Mouse (Mus musculus): Measurements from ENCODE around the gene Slc30a6. TPM values are rescaled to one million over a fixed set of nuclear protein-coding genes. Genes with fewer than 3 reads are reported as not detected.

The Slc30a6 gene
- 38.4 and 39.2 TPM in 2 replicates for polyA plus RNA-seq (2016; fragmentation: Nextera tagmentation; extraction: Ambion mirVana)

DNA sequence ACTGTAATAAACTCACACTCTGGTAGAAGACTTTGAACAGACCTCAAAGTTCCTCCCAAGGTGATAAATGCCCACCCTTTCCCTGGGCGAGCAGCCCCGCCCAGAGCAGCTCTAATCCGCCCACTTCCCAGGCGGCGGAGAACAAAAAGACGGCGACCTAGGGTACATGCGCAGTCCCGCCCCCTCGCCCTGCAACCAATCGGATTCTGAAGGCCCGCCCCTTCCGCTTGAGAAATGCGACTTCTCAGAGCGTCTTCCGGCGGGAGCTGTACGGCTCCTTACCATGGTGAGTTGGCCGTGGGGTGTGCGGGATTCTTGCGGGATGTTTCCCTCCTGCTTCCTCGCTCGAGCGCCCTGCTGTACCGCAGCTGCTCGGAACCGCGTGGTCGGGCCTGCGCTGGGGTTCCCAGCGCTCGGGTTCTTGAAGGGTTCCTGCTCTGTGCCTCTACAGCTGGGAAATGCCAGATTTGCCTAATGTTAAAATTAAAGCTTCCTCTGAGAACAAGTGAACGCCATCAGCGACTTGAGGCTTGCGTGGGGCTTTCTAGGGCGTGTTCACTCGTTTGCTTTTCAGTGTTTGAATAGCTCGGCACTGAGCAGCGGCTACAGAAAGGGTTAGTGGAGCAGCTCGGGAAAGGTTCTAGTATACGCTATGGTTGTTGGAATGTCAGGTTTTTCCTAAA, at the start of gene Slc30a6:
Gene Slc30a6 (plus strand): TSS at position 226 of the 683 bp plus-strand sequence.
- peak; percentile 98 for DNase-seq (ENCODE audit: low spot score)
- WGBS: under 1% methylated on average over 41 of the region's 41 CpGs
- Histone ChIP-seq H3K4me1 (peaks cover 9% of the 10 kb centered on the region), H3K36me3 (0 out of 2 replicates have a peak, but pooled peaks cover 2% of the 10 kb centered on the region), H3K27me3 (ENCODE audit: low read depth, poor library complexity, severe bottlenecking) (no peaks in the 10 kb centered on the region), H3K9me3 (replicated peaks) (no peaks in the 10 kb centered on the region), H3K4me3 (peak within 1 kb of the TSS; percentile 91), H3K27ac (peak within 1 kb of the TSS; percentile 88)

DNA sequence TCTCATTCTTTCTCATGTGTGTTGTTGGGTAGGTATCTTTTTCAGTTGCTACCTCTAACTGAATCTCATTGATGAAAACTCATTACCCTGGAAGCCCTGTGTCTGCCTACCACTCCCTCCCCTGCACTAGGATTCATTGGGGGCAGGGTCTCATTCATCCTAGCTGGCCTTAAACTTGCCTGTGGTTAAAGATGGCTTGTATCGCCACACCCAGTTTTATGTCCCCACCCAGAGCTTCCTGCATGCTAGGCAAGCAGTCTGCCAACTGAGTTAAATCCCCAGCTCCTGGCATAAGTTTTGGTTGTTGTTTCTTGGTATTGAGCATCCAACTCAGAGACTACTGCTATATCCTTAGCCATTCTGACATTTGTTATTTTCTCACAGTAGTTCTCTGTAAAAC, 31.8 kb upstream of the Slc30a6 start:
- no peaks in the 10 kb centered on the region for H3K4me1 ChIP-seq
- no peaks in the 10 kb centered on the region for H3K27me3 ChIP-seq (ENCODE audit: low read depth, poor library complexity, severe bottlenecking)
- no peak overlapping the region for H3K4me3 ChIP-seq
- WGBS: 85% methylated on average over 1 of the region's 1 CpGs
- no peak overlapping the region for H3K27ac ChIP-seq
- H3K9me3 ChIP-seq (replicated peaks): no peaks in the 10 kb centered on the region
- H3K36me3 ChIP-seq: peaks cover 84% of the 10 kb centered on the region
- DNase-seq (ENCODE audit: low spot score): no peak

DNA sequence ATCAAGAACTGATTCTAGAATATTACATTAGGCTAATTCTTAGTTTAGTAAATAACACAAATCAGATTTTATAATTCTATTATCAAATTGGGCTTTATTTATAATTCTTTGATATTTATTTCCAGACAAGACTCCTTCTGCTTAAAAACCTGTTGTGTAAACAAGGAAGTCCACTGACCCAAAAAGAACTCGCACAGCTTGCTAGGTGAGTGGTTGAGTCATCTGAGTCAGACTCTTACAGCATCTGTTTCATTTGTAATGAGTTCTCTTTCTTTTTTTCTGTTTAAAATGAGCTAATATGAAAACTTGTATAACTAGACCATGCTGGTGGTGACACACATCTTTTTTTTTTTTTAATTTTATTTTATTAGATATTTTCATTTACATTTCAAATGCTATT, 18.5 kb upstream of the Slc30a6 start:
- Histone ChIP-seq H3K27me3 (ENCODE audit: low read depth, poor library complexity, severe bottlenecking) (no peaks in the 10 kb centered on the region), H3K4me1 (no peaks in the 10 kb centered on the region), H3K9me3 (replicated peaks) (no peaks in the 10 kb centered on the region), H3K36me3 (peaks cover 88% of the 10 kb centered on the region), H3K4me3 (no peak overlapping the region), H3K27ac (no peak overlapping the region)
- WGBS: 97% methylated on average over 1 of the region's 1 CpGs
- no peak for DNase-seq (ENCODE audit: low spot score)

DNA sequence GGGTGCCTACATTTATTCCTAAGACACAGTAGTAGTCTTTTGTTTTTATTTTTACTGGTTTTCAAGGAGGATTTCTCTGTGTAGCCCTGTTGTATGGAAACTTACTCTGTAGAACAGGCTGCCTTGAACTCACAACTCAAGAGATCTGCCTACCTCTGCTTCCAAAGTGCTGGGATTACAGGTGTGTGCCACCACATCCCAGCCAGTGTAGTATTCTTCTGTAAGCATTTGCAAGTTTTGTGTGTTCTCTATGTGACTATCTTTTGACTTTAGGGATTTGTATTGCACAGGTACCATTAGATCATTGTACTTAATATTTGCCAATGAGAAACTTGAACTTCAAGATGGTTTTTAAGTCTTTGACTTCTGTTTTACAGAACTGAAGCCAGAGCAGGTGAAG, 8.8 kb upstream of the Slc30a6 start:
- Histone ChIP-seq H3K4me1 (no peaks in the 10 kb centered on the region), H3K4me3 (no peak overlapping the region), H3K27me3 (ENCODE audit: low read depth, poor library complexity, severe bottlenecking) (no peaks in the 10 kb centered on the region), H3K36me3 (peaks cover 76% of the 10 kb centered on the region), H3K9me3 (replicated peaks) (no peaks in the 10 kb centered on the region), H3K27ac (no peak overlapping the region)
- DNase-seq (ENCODE audit: low spot score): no peak

DNA sequence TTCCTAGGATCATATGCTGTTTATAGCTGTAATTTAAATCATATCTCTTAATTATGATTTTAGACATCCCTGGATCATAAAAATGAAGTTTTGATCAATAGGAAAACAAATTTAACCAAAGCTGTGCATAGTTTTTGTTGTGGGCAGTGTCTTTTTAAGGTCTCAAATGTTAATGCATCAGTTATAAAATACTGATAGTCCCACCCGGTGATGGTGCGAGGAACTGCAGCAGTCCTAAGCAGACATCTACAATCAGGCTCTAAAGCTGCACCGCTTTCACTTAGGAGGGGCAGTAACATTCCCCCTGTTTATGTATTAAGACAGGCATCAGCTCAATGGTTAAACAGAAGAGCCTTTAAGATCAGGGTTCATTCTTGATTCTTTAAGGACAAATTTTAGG, 5.6 kb upstream of the Slc30a6 start:
- WGBS: 83% methylated on average over 3 of the region's 3 CpGs
- H3K36me3 ChIP-seq: peaks cover 44% of the 10 kb centered on the region
- H3K4me3 ChIP-seq: no peak overlapping the region
- no peak overlapping the region for H3K27ac ChIP-seq
- no peaks in the 10 kb centered on the region for H3K27me3 ChIP-seq (ENCODE audit: low read depth, poor library complexity, severe bottlenecking)
- DNase-seq (ENCODE audit: low spot score): no peak
- H3K9me3 ChIP-seq (replicated peaks): no peaks in the 10 kb centered on the region
- no peaks in the 10 kb centered on the region; the same call in 1 of the 2 replicates for H3K4me1 ChIP-seq

DNA sequence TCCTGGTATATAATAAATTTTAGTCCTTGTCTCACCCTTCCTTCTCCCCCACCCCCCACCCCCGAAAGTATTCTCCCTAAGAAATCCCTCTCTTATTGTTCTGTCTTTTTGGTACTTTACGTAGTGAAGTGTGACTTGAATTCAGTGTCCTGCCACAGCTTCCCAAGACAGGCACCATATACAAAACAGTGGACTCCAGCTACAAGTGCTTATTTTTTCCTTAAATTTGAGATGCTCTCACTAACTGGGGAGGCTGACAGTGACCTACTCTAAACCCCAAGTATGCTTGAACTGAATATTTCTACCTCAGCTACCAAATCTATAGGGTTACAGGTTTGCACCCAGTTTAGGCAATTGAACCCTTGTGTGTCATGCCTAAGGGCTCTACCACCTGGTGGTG, 1.0 kb upstream of the Slc30a6 start:
- no peak for DNase-seq (ENCODE audit: low spot score)
- WGBS: 78% methylated on average over 2 of the region's 2 CpGs
- Histone ChIP-seq H3K36me3 (peaks cover 2% of the 10 kb centered on the region; the same call in 1 of the 2 replicates), H3K9me3 (replicated peaks) (no peaks in the 10 kb centered on the region), H3K4me1 (peaks cover 9% of the 10 kb centered on the region), H3K4me3 (no peak overlapping the region; the same call in 1 of the 2 replicates), H3K27me3 (ENCODE audit: low read depth, poor library complexity, severe bottlenecking) (no peaks in the 10 kb centered on the region), H3K27ac (no peak overlapping the region)

DNA sequence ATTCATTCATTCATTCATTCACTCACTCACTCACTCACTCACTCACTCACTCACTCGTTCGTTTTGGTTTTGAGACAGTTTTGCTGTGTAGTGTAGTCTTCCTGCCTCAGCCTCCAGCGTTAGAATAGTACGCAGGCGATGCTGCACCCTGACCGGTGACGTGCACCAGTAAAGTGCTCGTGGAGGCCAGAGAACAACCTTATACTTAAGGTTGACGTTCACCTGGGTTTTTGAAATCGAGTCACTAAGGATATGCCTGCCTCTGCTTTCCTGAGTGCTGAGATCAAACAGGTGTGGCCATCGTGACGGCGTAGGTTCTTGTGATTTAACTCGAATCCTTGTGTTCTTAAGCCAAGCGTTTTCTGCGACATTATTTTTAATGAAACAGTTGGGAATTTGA, 553 bp upstream of the Slc30a6 start:
- 27% methylated on average over 16 of the region's 16 CpGs for WGBS
- H3K27me3 ChIP-seq (ENCODE audit: low read depth, poor library complexity, severe bottlenecking): no peaks in the 10 kb centered on the region
- H3K36me3 ChIP-seq: no peaks in the 10 kb centered on the region
- peak overlapping the region; percentile 91 for H3K4me3 ChIP-seq
- H3K9me3 ChIP-seq (replicated peaks): no peaks in the 10 kb centered on the region
- H3K4me1 ChIP-seq: peaks cover 9% of the 10 kb centered on the region
- peak overlapping the region; percentile 88 for H3K27ac ChIP-seq
- no peak for DNase-seq (ENCODE audit: low spot score)

DNA sequence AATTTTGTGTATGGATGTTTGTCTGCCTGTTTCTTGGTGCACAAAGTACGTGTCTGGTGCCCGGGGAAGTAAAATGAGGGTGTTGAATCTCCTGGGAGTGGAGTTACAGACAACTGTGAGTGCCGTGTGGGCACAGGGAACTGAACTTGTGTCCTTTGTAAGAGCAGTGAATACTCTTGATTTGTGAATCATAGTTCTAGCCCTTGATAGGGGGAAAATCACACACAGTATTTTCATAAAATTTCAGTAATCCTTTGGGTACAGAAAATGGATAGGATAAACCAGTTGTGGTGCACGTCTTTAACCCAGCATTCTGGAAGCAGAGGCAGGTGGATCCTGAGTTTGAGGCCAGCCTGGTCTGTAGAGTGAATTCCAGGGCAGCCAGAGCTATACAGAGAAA, 1.4 kb downstream of the Slc30a6 start:
- 92% methylated on average over 4 of the region's 4 CpGs for WGBS
- peak overlapping the region; percentile 91; the same call in 1 of the 2 replicates for H3K4me3 ChIP-seq
- no peak for DNase-seq (ENCODE audit: low spot score)

DNA sequence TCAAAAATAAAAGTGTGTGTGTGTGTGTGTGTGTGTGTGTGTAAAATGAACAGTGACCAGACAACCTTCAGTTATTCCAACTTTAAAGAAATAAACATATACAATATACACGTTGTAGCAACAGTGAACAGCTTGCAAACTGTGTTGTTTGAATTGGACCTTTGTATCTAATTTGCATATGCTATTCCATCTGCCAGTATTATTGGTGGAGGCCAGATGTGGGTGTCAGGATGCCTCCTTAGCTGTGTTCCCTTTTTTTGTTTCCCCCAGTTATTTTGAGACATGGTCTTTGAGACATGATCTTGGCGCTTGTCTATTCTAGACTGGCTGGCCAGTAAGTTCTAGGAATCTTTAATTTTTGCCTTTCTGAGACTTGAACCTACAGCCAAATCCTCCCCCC, 1.8 kb downstream of the Slc30a6 start:
- WGBS: 94% methylated on average over 2 of the region's 2 CpGs
- Histone ChIP-seq H3K4me3 (no peak overlapping the region), H3K9me3 (replicated peaks) (no peaks in the 10 kb centered on the region), H3K27me3 (ENCODE audit: low read depth, poor library complexity, severe bottlenecking) (no peaks in the 10 kb centered on the region), H3K4me1 (peaks cover 9% of the 10 kb centered on the region), H3K27ac (no peak overlapping the region), H3K36me3 (peaks cover 14% of the 10 kb centered on the region)
- DNase-seq (ENCODE audit: low spot score): no peak

More for the DNA sequence above, 1.4 kb downstream of the Slc30a6 start:
- H3K27ac ChIP-seq: no peak overlapping the region
- H3K27me3 ChIP-seq (ENCODE audit: low read depth, poor library complexity, severe bottlenecking): no peaks in the 10 kb centered on the region
- H3K9me3 ChIP-seq (replicated peaks): no peaks in the 10 kb centered on the region
- peaks cover 9% of the 10 kb centered on the region for H3K4me1 ChIP-seq
- H3K36me3 ChIP-seq: peaks cover 10% of the 10 kb centered on the region

DNA sequence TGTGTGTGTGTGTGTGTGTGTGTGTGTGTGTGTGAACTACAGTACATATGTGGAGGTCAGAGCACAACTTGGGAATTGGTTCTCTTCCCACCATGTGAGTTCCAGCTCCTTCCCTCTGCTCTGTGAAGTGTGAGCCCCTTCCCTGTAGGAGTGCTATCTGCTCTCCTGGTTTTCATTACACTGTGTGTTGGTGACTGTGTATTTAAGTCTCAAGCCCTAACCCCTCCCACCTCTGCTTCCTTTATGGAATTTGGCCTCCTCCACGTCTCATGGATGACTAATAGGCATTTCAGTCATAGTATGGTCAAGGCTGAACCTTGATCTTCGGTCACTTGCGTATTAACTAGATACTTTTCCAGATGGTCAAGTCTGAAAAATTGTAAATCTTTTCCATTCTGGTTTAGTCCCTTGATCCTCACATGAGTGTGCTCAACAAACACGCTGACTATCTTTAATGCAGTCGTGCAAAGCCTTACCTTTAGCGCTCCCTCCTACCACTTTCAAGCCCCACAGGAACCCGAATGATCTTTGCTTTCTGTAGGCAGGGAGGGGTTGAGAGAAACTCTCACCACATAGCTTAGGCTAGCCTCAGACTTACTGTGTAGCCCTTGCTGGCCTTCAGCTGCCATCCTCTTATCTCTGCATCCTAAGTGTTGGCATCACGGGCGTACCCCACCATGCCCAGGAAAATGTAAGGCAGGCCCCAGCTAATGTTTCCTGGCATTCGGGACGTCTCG, 7.2 kb downstream of the Slc30a6 start:
- H3K4me1 ChIP-seq: no peaks in the 10 kb centered on the region
- no peaks in the 10 kb centered on the region for H3K9me3 ChIP-seq (replicated peaks)
- H3K4me3 ChIP-seq: no peak overlapping the region
- no peak overlapping the region for H3K27ac ChIP-seq
- 93% methylated on average over 12 of the region's 12 CpGs for WGBS
- DNase-seq (ENCODE audit: low spot score): no peak
- peaks cover 67% of the 10 kb centered on the region for H3K36me3 ChIP-seq
- no peaks in the 10 kb centered on the region for H3K27me3 ChIP-seq (ENCODE audit: low read depth, poor library complexity, severe bottlenecking)

DNA sequence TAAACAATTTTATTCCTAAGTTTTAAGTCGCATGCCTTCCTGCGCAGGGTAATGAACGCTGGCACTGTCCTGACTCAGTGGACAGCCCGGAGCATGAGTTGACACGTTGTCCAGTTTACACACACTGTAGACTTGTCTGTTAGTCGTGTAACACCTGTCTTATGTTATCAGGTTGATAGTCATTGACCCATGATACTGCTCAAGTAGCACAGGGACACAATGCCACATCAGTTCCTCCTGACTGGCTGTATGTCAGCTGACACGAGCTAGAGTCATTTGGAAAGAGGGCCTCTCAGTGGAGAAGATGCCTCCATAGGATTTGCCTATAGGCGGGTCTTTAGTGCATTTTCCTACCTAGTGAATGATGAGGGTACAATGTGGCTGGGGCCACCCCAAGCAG, 11.1 kb downstream of the Slc30a6 start:
- H3K36me3 ChIP-seq: peaks cover 92% of the 10 kb centered on the region
- no peak for DNase-seq (ENCODE audit: low spot score)
- H3K27ac ChIP-seq: no peak overlapping the region
- no peaks in the 10 kb centered on the region for H3K4me1 ChIP-seq
- no peaks in the 10 kb centered on the region for H3K27me3 ChIP-seq (ENCODE audit: low read depth, poor library complexity, severe bottlenecking)
- no peaks in the 10 kb centered on the region for H3K9me3 ChIP-seq (replicated peaks)
- 94% methylated on average over 8 of the region's 8 CpGs for WGBS
- no peak overlapping the region for H3K4me3 ChIP-seq

DNA sequence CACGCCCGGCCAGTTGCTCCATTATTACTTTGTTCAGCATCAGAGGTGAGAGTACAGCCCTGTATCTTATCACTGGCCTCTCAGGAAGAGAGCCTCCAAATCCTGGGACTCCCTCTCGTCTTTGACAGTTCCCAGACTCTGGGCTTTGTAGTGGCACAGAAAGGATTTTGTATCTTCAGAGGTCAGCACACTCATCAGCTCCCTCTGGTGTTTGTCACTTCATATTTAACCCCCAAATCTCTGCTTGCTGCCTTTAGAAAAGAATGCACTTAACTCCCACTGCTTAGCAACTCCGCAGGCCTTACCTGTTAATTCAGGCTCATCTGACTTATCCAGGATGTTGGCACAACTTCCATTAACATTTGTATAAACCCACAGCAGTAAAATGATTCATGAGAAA, 14.3 kb downstream of the Slc30a6 start:
- no peak for DNase-seq (ENCODE audit: low spot score)
- no peaks in the 10 kb centered on the region for H3K4me1 ChIP-seq
- no peak overlapping the region for H3K27ac ChIP-seq

DNA sequence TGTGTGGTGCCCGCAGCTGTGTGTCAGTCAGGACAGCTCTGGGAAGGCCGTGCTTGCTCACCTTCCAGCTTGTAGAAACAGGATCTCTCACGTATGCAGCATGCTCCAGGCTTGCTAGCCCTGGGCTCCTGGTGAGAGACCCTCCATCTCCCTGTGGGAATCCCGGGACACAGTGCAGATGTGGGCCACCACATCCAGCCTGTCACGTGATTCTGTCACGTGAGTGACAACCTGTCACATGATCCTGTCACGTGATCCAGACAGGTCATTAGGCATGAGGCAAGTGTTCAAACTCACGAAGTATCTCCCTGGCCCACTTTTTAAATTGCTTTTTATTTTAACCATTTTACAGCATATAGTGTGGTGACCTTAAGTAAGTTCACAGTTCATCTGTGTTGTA, 17.9 kb downstream of the Slc30a6 start:
- Histone ChIP-seq H3K4me1 (no peaks in the 10 kb centered on the region), H3K27ac (no peak overlapping the region), H3K4me3 (no peak overlapping the region), H3K9me3 (replicated peaks) (no peaks in the 10 kb centered on the region), H3K36me3 (peaks cover 96% of the 10 kb centered on the region), H3K27me3 (ENCODE audit: low read depth, poor library complexity, severe bottlenecking) (no peaks in the 10 kb centered on the region)
- no peak for DNase-seq (ENCODE audit: low spot score)
- WGBS: 93% methylated on average over 8 of the region's 8 CpGs

More for the DNA sequence above, 14.3 kb downstream of the Slc30a6 start:
- Histone ChIP-seq H3K27me3 (ENCODE audit: low read depth, poor library complexity, severe bottlenecking) (no peaks in the 10 kb centered on the region), H3K36me3 (peaks cover 92% of the 10 kb centered on the region), H3K4me3 (no peak overlapping the region), H3K9me3 (replicated peaks) (no peaks in the 10 kb centered on the region)
- WGBS: 68% methylated on average over 4 of the region's 4 CpGs

Data from limb, embryonic 10.5 days (tissue).